Mouse (Mus musculus) G1E (cell line): ENCODE data around the gene Ern1. TPM values are rescaled to one million over a fixed set of nuclear protein-coding genes. Genes with fewer than 3 reads are reported as not detected.
A peak's percentile ranks its signal among the peaks of the same experiment; 100 is the strongest.

Source experiments
- ATAC-seq: 2 replicates; pipeline ENCODE4 v1.8.0; 2016; ENCODE audit warnings: mild to moderate bottlenecking; ENCODE audit not compliant: insufficient number of reproducible peaks, poor library complexity, low FRiP score, severe bottlenecking; ENCODE audit errors: extremely low read depth
- DNase-seq: peaks from one replicate; pipeline ENCODE4 v3.0.0; 2012; ENCODE audit warnings: low spot score
- H3K27me3 ChIP-seq: 2 replicates; pipeline ENCODE4 v1.6.1; 2012; ENCODE audit warnings: mild to moderate bottlenecking, low read length, inconsistent platforms; ENCODE audit not compliant: insufficient read depth
- H3K36me3 ChIP-seq: replicated peaks from 2 replicates; pipeline ENCODE3; 2012; ENCODE audit warnings: mild to moderate bottlenecking, inconsistent platforms
- H3K4me1 ChIP-seq: 2 replicates; pipeline ENCODE4 v1.6.1; 2012; ENCODE audit warnings: low read depth, low read length, inconsistent platforms, mixed read lengths; ENCODE audit not compliant: insufficient read depth
- H3K4me3 ChIP-seq: 2 replicates; pipeline ENCODE4 v1.5.1; 2012; ENCODE audit warnings: low read depth, mild to moderate bottlenecking, inconsistent platforms, low read length, moderate library complexity, mixed read lengths
- H3K9me3 ChIP-seq: replicated peaks from 2 replicates; pipeline ENCODE4 v1.6.1; 2012; ENCODE audit warnings: inconsistent platforms
- CTCF ChIP-seq: IDR thresholded peaks from 2 replicates; pipeline ENCODE4 v1.5.1; 2012; ENCODE audit warnings: low read depth, low read length, inconsistent platforms, mixed read lengths
- GATA1 ChIP-seq: IDR thresholded peaks from 2 replicates; pipeline ENCODE4 v1.6.1; 2012; ENCODE audit warnings: borderline replicate concordance, low read length, inconsistent platforms, mixed read lengths
- GATA2 ChIP-seq: IDR thresholded peaks from 2 replicates; pipeline ENCODE4 v1.6.1; 2012; ENCODE audit warnings: low read depth, low read length, inconsistent platforms, borderline replicate concordance
- POLR2AphosphoS5 ChIP-seq: IDR thresholded peaks from 2 replicates; pipeline ENCODE4 v1.6.1; 2012; ENCODE audit warnings: low read depth, low read length, inconsistent platforms; ENCODE audit not compliant: insufficient replicate concordance
- TAL1 ChIP-seq: conservative IDR thresholded peaks from 2 replicates; pipeline ENCODE4 v1.6.1; 2012; ENCODE audit warnings: low read depth, low read length, inconsistent platforms, mixed read lengths
- polyA plus RNA-seq: library from polyadenylated mRNA; stranded (reverse); fragments of >175 nt; gene quantifications from 2 replicates; pipeline ENCODE4 v1.2.3, GENCODE M21; 2012
- total RNA-seq, 2 experiments: library from RNA; stranded (forward) in 1 of 2; stranded (reverse) in 1 of 2; fragments of 200-1000 nt in 1 of 2; fragments of >200 nt in 1 of 2; fragmentation: Nextera tagmentation in 1 of 2; gene quantifications; 2 replicates each; pipeline ENCODE4 v1.2.3; 2014 to 2017

Gene Ern1
- total RNA-seq (2014; fragmentation: Nextera tagmentation) (44.5 and 47.7 TPM in 2 replicates), total RNA-seq (2017) (11.5 and 14.9 TPM in 2 replicates), polyA plus RNA-seq (10.9 and 11.0 TPM in 2 replicates)

GRCm38 (mm10) chr11:106487733-106488115 is at the start of gene Ern1:
Gene Ern1 (minus strand): TSS chr11:106487852.
- TF ChIP-seq POLR2AphosphoS5 (no peak), CTCF (no peak), GATA1 (no peak), TAL1 (no peak), GATA2 (no peak)

GRCm38 (mm10) chr11:106536253-106536912 is 48.7 kb upstream of the Ern1 start:
- DNase-seq: no peak
- H3K9me3 ChIP-seq: no peaks in the 10 kb centered on the region
- H3K4me3 ChIP-seq: no peak overlapping the region
- ATAC-seq: no peak
- H3K27me3 ChIP-seq: no peaks in the 10 kb centered on the region
- peaks cover 58% of the 10 kb centered on the region for H3K36me3 ChIP-seq
- no peak for TF ChIP-seq GATA2
- TF ChIP-seq TAL1: no peak
- no peak for TF ChIP-seq POLR2AphosphoS5
- no peak for TF ChIP-seq GATA1
- TF ChIP-seq CTCF: no peak
- no peaks in the 10 kb centered on the region for H3K4me1 ChIP-seq

More at GRCm38 (mm10) chr11:106487733-106488115, at the start of gene Ern1:
- Histone ChIP-seq H3K4me1 (peaks cover 39% of the 10 kb centered on the region), H3K27me3 (no peaks in the 10 kb centered on the region), H3K4me3 (peak within 1 kb of the TSS; percentile 90), H3K36me3 (peaks cover 8% of the 10 kb centered on the region), H3K9me3 (no peaks in the 10 kb centered on the region)
- ATAC-seq (peak; percentile 96), DNase-seq (peak; percentile 89)

- Histone ChIP-seq H3K9me3 (no peaks in the 10 kb centered on the region), H3K27me3 (no peaks in the 10 kb centered on the region), H3K4me1 (no peaks in the 10 kb centered on the region), H3K36me3 (peaks cover 58% of the 10 kb centered on the region), H3K4me3 (no peak overlapping the region)
- no peak for ATAC-seq
- TF ChIP-seq TAL1: no peak
- no peak for TF ChIP-seq POLR2AphosphoS5
- TF ChIP-seq GATA2: no peak
- TF ChIP-seq CTCF: no peak
- no peak for TF ChIP-seq GATA1
- DNase-seq: no peak
Observed at GRCm38 (mm10) chr11:106535660-106536252, 48.1 kb upstream of the Ern1 start.

DNA sequence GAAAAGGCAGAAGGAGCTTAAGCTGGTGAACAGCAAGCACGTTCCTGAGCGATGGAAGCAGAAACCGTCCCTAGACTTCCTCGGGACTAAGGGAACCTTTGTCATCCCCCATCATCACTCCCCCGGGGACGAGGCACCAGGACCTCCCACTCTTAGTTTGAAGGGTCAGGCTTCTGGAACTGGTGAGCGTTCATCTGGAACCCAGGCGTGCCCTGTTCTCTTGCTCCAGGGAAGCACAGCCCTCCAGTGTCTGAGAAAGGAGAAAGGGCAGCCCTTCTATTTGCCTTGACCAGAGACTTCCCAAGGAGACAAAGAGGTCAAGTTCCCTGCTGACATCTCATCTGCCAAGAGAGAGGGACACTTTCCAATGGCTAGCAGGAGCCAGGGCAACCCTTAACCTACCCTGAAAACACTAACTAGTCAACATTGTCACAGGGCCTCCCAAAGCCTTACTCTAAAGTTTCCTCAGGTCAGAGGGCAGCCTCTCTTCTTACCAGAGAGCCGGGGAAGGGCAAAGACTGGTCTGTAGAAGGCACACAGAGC is 44.7 kb upstream of the Ern1 start:
- Histone ChIP-seq H3K4me1 (no peaks in the 10 kb centered on the region), H3K27me3 (no peaks in the 10 kb centered on the region), H3K4me3 (no peak overlapping the region), H3K36me3 (peaks cover 56% of the 10 kb centered on the region), H3K9me3 (no peaks in the 10 kb centered on the region)
- no peak for DNase-seq
- no peak for ATAC-seq
- no peak for TF ChIP-seq CTCF
- no peak for TF ChIP-seq GATA1
- TF ChIP-seq TAL1: no peak
- no peak for TF ChIP-seq GATA2
- no peak for TF ChIP-seq POLR2AphosphoS5

- DNase-seq (no peak), ATAC-seq (no peak)
- Histone ChIP-seq H3K4me1 (no peaks in the 10 kb centered on the region), H3K9me3 (no peaks in the 10 kb centered on the region), H3K4me3 (no peak overlapping the region), H3K36me3 (peaks cover 55% of the 10 kb centered on the region), H3K27me3 (no peaks in the 10 kb centered on the region)
- TF ChIP-seq CTCF (no peak), POLR2AphosphoS5 (no peak), GATA1 (no peak), TAL1 (no peak), GATA2 (no peak)
Observed at GRCm38 (mm10) chr11:106529786-106530185, 42.1 kb upstream of the Ern1 start.

DNA sequence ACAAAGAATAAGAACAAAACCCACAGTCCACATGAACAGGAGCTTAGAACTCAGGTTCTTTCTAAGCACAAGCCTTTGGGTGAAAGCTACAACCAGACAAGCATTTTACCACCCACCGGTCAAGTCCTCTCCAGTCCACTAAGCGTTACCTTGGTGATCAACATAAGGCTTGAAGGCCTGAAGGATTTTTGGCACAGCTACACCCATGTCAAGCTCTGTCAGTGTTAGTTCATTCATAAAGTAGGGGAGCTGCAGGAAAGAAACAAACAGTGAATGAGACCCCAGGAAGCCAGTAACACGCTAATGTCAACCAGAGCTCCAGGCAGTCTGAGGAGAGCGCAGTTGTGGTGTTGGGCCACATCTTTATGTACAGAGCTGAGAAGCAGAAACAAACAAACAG is 41.5 kb upstream of the Ern1 start:
- H3K9me3 ChIP-seq: no peaks in the 10 kb centered on the region
- ATAC-seq (no peak), DNase-seq (no peak)
- peaks cover 53% of the 10 kb centered on the region for H3K36me3 ChIP-seq
- no peak overlapping the region for H3K4me3 ChIP-seq
- TF ChIP-seq CTCF (no peak), GATA1 (no peak), GATA2 (no peak), TAL1 (no peak), POLR2AphosphoS5 (no peak)
- H3K4me1 ChIP-seq: no peaks in the 10 kb centered on the region
- H3K27me3 ChIP-seq: no peaks in the 10 kb centered on the region
